In the genomic region with DNA sequence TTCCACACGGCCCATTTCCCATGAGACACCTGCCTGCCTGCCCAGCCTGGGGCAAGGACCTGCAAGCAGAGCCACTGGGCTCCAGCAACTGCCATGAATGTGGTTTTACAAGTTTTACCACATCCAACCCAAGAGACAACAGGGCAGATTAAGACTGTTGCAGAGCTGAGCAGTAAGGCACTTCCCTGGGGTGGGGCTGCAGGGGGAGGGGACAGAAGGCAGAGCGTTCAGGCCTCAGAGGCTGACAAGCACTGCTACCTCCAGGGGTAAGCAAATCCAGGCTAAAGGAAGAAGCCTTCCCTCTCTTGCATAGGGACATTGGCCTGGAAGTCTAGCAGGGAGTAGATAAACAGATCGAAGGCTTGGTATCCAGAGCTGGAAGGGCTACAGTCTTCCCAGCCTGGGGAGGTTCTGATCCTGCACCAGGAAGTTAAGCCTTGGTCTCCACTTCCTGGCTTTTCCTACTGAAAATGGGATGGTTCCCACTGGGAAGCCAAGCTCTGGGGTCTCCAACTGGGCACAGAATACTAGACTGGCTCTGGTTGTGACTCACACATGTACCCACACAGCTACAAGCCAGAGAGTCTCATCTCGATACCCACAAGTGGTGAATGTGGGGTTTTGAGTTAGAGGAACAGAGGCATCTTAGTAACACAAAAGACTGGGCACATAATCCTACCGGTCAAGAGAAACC, we compare ENCODE assay signal across 9 mouse cellular contexts. TPM values are rescaled to one million over a fixed set of nuclear protein-coding genes. Genes with fewer than 3 reads are reported as not detected.
A peak's percentile ranks its signal among the peaks of the same experiment; 100 is the strongest.
DNase-seq lines count a peak whose midpoint lies in the region; ATAC-seq and TF ChIP-seq lines count a peak whose summit lies in the region.
"Had no signal": no experiment of that assay in that cellular context is flagged by ENCODE, and none has a peak within 500 bp of the region (broad histone marks: within the 10 kb centered on the region; RNA-seq: fewer than 3 reads in every experiment).

No protein-coding gene starts in this region.

- peak overlapping the region; percentile 89 for H3K9ac ChIP-seq in intestine, embryonic 16.5 days (ENCODE audit: low read depth, low read length)
- peak overlapping the region; percentile 92 for H3K9ac ChIP-seq in lung, postnatal 0 days (replicated peaks; ENCODE audit: low read depth)

- peaks cover 17% of the 10 kb centered on the region for H3K36me3 ChIP-seq in intestine, embryonic 16.5 days (ENCODE audit: control insufficient read depth, insufficient read depth, low read length)
- H3K36me3 ChIP-seq in lung, postnatal 0 days (ENCODE audit: insufficient read depth, low read length) = 0 out of 2 replicates have a peak, but pooled peaks cover 6% of the 10 kb centered on the region
- H3K36me3 ChIP-seq in small intestine, adult 2 months (ENCODE audit: control insufficient read depth, insufficient read depth, low read length) = peaks cover 10% of the 10 kb centered on the region

- no peak for TF ChIP-seq CTCF in embryonic fibroblast, embryonic 13.5 days (IDR thresholded peaks at IDR 0.05; ENCODE audit: borderline replicate concordance, insufficient read depth, low read length)
- TF ChIP-seq CTCF in lung, postnatal 0 days (IDR thresholded peaks at IDR 0.05) = no peak
- no peak for TF ChIP-seq CTCF in small intestine, adult 2 months (IDR thresholded peaks at IDR 0.05; ENCODE audit: extremely low read depth, insufficient read length, insufficient replicate concordance, low read depth, low read length)

- peak; percentile 87 for DNase-seq in 416B (ENCODE audit: low read depth)
- peak; percentile 85 for DNase-seq in CD4-positive helper T cell, adult 2 months (ENCODE audit: low read depth, low spot score)
- peak; percentile 69 for DNase-seq in lung, postnatal 0 days (ENCODE audit: low spot score)
- DNase-seq in layer of hippocampus, adult 8-10 months (ENCODE audit: low spot score in 2 of 2) = no peak
- no peak for DNase-seq in frontal cortex, postnatal 14 days (ENCODE audit: low spot score in 2 of 2)

- H3K9me3 ChIP-seq in intestine, embryonic 16.5 days (ENCODE audit: control insufficient read depth, low read length) = no peaks in the 10 kb centered on the region
- no peaks in the 10 kb centered on the region for H3K9me3 ChIP-seq in lung, postnatal 0 days (ENCODE audit: low read length)

- H3K4me3 ChIP-seq in embryonic fibroblast, embryonic 13.5 days (ENCODE audit: insufficient read depth, low read length) = peak overlapping the region; percentile 79
- peak overlapping the region; percentile 79 for H3K4me3 ChIP-seq in intestine, embryonic 16.5 days (ENCODE audit: low read length)
- peak overlapping the region; percentile 93 for H3K4me3 ChIP-seq in lung, postnatal 0 days (ENCODE audit: low read depth, low read length)
- peak overlapping the region; percentile 98 for H3K4me3 ChIP-seq in small intestine, adult 2 months (ENCODE audit: low read depth, low read length)

- peaks cover 7% of the 10 kb centered on the region for H3K4me1 ChIP-seq in embryonic fibroblast, embryonic 13.5 days (ENCODE audit: control insufficient read depth, insufficient read depth, low read length)
- H3K4me1 ChIP-seq in intestine, embryonic 16.5 days (ENCODE audit: control insufficient read depth, insufficient read depth, low read length) = peaks cover 43% of the 10 kb centered on the region
- peaks cover 19% of the 10 kb centered on the region; the same call in 1 of the 2 replicates for H3K4me1 ChIP-seq in lung, postnatal 0 days (ENCODE audit: insufficient read depth, low read depth, low read length)
- peaks cover 25% of the 10 kb centered on the region for H3K4me1 ChIP-seq in small intestine, adult 2 months (ENCODE audit: control insufficient read depth, insufficient read depth, insufficient read length, low read length)

- peak; percentile 60; the same call in 1 of the 2 replicates for TF ChIP-seq POLR2A in embryonic fibroblast, embryonic 13.5 days (IDR thresholded peaks at IDR 0.05; ENCODE audit: low read depth, low read length)
- TF ChIP-seq POLR2A in small intestine, adult 2 months (IDR thresholded peaks at IDR 0.05; ENCODE audit: low read depth, low read length) = no peak

- TF ChIP-seq EP300 in lung, postnatal 0 days (IDR thresholded peaks at IDR 0.05) = no peak

- WGBS in intestine, embryonic 16.5 days = 11% methylated on average over 5 of the region's 5 CpGs
- 9% methylated on average over 5 of the region's 5 CpGs for WGBS in lung, postnatal 0 days
- WGBS in small intestine, adult 2 months = 3% methylated on average over 5 of the region's 5 CpGs

- peak overlapping the region; percentile 88 for H3K4me2 ChIP-seq in intestine, embryonic 16.5 days (ENCODE audit: low read depth, low read length)
- peak overlapping the region; percentile 86 for H3K4me2 ChIP-seq in lung, postnatal 0 days (replicated peaks; ENCODE audit: low read depth, low read length)

- peak overlapping the region; percentile 47 for H3K27ac ChIP-seq in embryonic fibroblast, embryonic 13.5 days (ENCODE audit: insufficient read depth, low read length)
- H3K27ac ChIP-seq in intestine, embryonic 16.5 days (ENCODE audit: low read length) = peak overlapping the region; percentile 100
- H3K27ac ChIP-seq in lung, postnatal 0 days (ENCODE audit: low read length) = peak overlapping the region; percentile 98
- H3K27ac ChIP-seq in small intestine, adult 2 months (ENCODE audit: insufficient read depth, low read depth, low read length) = peak overlapping the region; percentile 64

- no peaks in the 10 kb centered on the region for H3K27me3 ChIP-seq in intestine, embryonic 16.5 days (replicated peaks; ENCODE audit: control insufficient read depth, insufficient read depth, low read length)
- H3K27me3 ChIP-seq in lung, postnatal 0 days (replicated peaks; ENCODE audit: insufficient read depth, low read length) = no peaks in the 10 kb centered on the region
- H3K27me3 ChIP-seq in small intestine, adult 2 months (ENCODE audit: control insufficient read depth, insufficient read depth, low read length) = no peaks in the 10 kb centered on the region

- ATAC-seq in intestine, embryonic 16.5 days = peak; percentile 63
- ATAC-seq in lung, postnatal 0 days = no peak

RNA-seq across cellular contexts. Expression of a gene that starts 1.8 kb away (rescaled TPM):
- 31.3 and 38.2 TPM in 2 replicates for polyA plus RNA-seq in embryonic fibroblast, embryonic 13.5 days (2011; ENCODE audit: insufficient read length, low read depth, missing spikeins)
- 33.7 and 35.5 TPM in 2 replicates for polyA plus RNA-seq in intestine, embryonic 16.5 days (2015; fragmentation: Nextera tagmentation; extraction: Ambion mirVana)
- 33.7 and 39.5 TPM in 2 replicates for polyA plus RNA-seq in lung, postnatal 0 days (2015; fragmentation: Nextera tagmentation; extraction: Ambion mirVana)
- polyA plus RNA-seq in small intestine, adult 2 months (2012; rRNA removed) = 21.0 and 37.1 TPM in 2 replicates
- 10 to 100 TPM; 76.3 to 89.8 (median 82.7) TPM for total RNA-seq in layer of hippocampus, adult 8-10 months (2022)

RNA-seq across cellular contexts. Expression of a gene that starts 7.7 kb away (rescaled TPM):
- 65.0 and 66.9 TPM in 2 replicates for polyA plus RNA-seq in embryonic fibroblast, embryonic 13.5 days (2011; ENCODE audit: insufficient read length, low read depth, missing spikeins)
- polyA plus RNA-seq in intestine, embryonic 16.5 days (2015; fragmentation: Nextera tagmentation; extraction: Ambion mirVana) = 82.7 and 84.6 TPM in 2 replicates
- polyA plus RNA-seq in lung, postnatal 0 days (2015; fragmentation: Nextera tagmentation; extraction: Ambion mirVana) = 75.6 and 76.7 TPM in 2 replicates
- polyA plus RNA-seq in small intestine, adult 2 months (2012; rRNA removed) = 81.9 and 164 TPM in 2 replicates
- 100 to 1,000 TPM; 204 to 222 (median 214) TPM for total RNA-seq in layer of hippocampus, adult 8-10 months (2022)

RNA-seq across cellular contexts. Expression of a gene that starts 43.1 kb away (rescaled TPM):
- not detected in 2 replicates for polyA plus RNA-seq in embryonic fibroblast, embryonic 13.5 days (2011; ENCODE audit: insufficient read length, low read depth, missing spikeins)
- 0.09 and 0.22 TPM in 2 replicates for polyA plus RNA-seq in intestine, embryonic 16.5 days (2015; fragmentation: Nextera tagmentation; extraction: Ambion mirVana)
- polyA plus RNA-seq in lung, postnatal 0 days (2015; fragmentation: Nextera tagmentation; extraction: Ambion mirVana) = 2.2 and 2.4 TPM in 2 replicates
- not detected in 2 replicates for polyA plus RNA-seq in small intestine, adult 2 months (2012; rRNA removed)
- total RNA-seq in layer of hippocampus, adult 8-10 months (2022) = not detected
- polyA plus RNA-seq: large intestine, adult 2 months had no signal

Comparison
In these comparisons a context has a peak if more than half of its experiments do, and no peak if none do; other contexts are left out.
1. DNase-seq: peak in 416B (single experiment), CD4-positive helper T cell, adult 2 months (single experiment) and lung, postnatal 0 days (single experiment); none in layer of hippocampus, adult 8-10 months (0 of 2) and frontal cortex, postnatal 14 days (0 of 2).
2. H3K27ac ChIP-seq: peak in every context shown above with its lines; median percentile 100 in intestine, embryonic 16.5 days; 98 in lung, postnatal 0 days; 64 in small intestine, adult 2 months; 47 in embryonic fibroblast, embryonic 13.5 days.
3. Peak in every context shown above with its lines, with median percentiles within 50 percentile points of each other: H3K4me3 ChIP-seq.